Mouse (Mus musculus): ENCODE measurements around the gene 4933430I17Rik.

Gene 4933430I17Rik

GRCm38 (mm10) chr4:62505991-62506390, 19.2 kb upstream of the 4933430I17Rik start:
- no peak for DNase-seq

GRCm38 (mm10) chr4:62506798-62507197, 18.4 kb upstream of the 4933430I17Rik start:
- DNase-seq = peak; percentile 26

DNA sequence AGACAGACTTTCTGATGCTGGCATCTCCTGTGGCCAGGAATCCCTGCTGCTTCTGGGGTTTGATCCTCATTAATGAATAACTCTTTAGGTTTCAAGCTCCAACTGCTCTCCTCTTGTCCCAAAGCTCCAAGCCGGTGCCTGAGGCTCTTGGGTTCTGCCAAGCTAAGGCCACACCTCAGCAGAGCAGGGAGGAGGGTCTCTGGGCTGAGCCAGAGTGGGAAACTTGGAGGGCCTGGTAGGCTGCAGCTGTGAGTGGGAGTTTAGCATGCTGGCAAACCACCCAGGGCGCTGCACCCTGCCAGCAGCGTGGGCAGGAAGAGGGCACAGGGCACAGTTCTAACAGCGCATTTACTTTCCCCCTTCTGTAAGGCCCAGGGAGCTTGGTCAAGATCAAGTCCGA, 16.3 kb upstream of the 4933430I17Rik start:
- no peak for DNase-seq

DNA sequence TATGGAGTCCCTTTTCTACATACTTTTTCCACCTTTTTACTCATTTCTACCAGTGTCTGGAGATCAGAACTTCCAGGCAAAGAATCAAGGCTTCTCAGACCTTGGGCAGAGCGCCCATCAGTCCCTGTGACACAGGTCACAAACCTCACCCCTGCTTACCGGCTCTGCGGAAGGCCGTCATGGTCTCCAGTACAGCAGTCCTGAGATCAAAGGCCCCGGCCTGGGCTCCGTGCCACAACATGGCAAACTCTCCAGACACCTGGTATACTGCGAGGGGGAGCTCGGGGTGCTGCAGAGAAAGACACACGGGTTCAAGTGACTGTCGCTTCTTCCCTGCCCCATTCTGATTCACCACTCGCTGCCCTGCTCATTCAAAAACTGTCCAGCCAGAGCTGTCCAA, 15.2 kb upstream of the 4933430I17Rik start:
- no peak for DNase-seq

- no peak for DNase-seq
Observed at GRCm38 (mm10) chr4:62513998-62514506, 11.1 kb upstream of the 4933430I17Rik start.

DNA sequence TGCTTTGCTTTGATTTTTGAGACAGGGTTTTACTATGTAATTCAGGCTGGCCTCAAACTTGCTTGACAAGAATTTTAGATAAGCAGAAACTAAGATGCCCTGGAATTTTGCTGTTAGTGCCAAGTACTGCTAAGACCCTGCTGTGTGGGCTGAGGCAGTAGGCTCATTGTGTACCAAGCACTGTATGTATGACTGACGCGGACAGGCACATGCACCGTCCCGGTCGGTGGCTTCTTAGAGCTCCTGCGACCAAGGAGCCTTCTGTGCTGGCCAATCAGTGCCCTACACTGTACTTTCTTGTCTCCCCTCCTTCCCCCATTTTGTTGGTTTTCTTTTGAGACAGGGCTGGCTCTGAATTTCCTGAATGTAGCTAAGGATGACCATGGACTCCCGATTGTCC, 10.2 kb upstream of the 4933430I17Rik start:
- DNase-seq = no peak

- DNase-seq = no peak
Observed at GRCm38 (mm10) chr4:62515490-62515889, 9.7 kb upstream of the 4933430I17Rik start.

DNA sequence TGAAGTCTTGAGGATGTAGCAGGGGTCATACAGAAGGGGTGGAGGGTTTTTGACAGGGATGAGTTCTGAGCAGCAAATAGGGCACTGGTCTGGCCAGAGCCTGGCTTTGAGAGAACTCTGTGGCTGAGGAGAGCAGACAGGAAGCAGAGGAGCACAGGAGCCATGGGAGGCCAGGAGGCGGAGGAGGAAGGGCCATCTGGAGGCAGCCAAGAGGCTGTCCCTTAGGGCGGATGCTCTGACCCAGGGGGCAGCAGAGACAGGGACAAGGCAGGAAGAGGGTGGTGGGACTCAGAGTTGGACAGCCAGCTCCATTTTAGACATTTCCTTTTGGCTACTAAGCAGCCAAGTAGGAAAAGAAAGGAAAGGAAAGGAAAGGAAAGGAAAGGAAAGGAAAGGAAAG, 9.1 kb upstream of the 4933430I17Rik start:
- no peak for DNase-seq

- no peak for DNase-seq
Observed at GRCm38 (mm10) chr4:62516579-62516978, 8.6 kb upstream of the 4933430I17Rik start.

- DNase-seq = no peak
Observed at GRCm38 (mm10) chr4:62517046-62517445, 8.1 kb upstream of the 4933430I17Rik start.

DNA sequence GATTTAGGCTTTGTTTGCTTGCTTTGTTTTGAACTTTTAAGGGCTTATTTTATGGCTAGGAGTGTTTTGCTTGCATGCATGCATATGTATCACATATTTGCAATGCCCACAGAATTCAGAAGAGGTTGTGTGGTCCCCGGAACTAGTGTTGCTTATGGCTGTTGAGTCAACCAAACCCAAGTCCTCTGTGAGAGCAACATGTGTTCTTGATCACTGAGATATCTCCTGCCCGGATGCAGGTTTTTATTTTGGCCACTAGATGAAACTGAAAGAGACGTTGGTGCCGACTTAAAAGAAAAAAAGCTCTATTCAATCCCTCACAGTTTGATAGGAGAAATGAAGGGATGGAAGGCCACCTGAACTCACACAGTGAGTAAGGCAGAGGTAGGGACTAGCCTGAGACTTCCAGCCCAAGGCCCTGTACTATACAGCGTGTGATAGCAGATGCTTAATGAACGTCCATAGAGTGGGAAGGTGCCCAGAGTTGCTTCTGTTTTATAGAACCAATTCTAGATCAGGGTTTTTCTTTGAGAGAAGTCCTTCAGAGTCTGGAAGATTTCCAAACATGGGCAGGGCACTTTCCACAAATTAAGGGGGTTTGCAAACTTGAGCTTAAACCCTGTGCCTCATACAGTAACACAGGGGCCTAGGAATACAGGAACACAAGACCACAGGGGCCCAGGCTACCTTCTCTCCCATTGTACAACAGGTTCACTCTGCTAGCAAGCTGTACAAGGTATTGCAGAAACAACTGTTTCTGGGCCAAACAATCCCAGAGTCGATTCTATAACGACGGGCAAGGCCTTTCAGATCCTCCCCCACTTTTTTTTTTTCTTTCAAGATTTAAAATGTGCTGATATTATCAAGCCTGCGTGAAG, 7.4 kb upstream of the 4933430I17Rik start:
- no peak for DNase-seq

- DNase-seq = no peak
Observed at GRCm38 (mm10) chr4:62518416-62519121, 6.6 kb upstream of the 4933430I17Rik start.

DNA sequence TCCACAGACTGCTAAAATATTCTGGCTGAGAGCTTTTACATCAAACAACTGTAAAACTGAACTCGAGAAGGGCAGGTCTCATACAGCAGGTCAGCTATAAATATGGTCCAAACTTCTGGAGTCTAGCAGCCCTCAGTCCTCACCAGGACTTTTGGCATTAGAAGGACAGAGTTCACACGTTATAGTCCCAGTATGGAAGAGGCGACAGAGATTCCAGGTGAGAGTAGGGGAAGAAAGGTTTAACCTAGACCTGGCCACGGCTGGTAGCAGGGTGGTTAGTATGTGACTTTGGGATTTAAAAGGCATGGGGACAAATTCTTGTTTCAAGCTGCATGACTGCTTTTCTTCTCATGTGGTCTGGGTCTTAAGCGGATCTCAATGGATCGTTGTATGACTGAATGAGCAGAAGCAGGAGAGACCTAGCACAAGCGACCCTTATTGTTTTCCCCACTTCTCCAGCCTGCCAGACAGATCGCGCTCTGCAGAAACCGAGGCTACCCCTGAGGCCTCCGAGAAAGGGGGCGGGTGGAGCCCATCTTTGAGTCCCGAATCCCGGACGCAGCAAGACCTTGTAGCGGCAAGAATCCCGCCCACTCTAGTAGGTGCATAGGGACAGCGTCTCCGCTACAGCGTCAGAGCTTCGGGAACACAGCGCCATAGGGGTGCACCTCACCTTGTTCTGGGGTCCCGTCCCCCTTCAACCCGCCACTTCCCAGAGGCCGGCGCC, 5.9 kb upstream of the 4933430I17Rik start:
- no peak for DNase-seq

- DNase-seq = peak; percentile 95
Observed at GRCm38 (mm10) chr4:62519849-62520233, 5.3 kb upstream of the 4933430I17Rik start, which contains the start of gene Alad. TSS of gene Alad (minus strand) at chr4:62519918.

- DNase-seq = no peak
Observed at GRCm38 (mm10) chr4:62520892-62521400, 4.2 kb upstream of the 4933430I17Rik start.

- DNase-seq = no peak
Observed at GRCm38 (mm10) chr4:62525489-62525811, 281 bp downstream of the 4933430I17Rik start.

- no peak for DNase-seq
Observed at GRCm38 (mm10) chr4:62526256-62526655, 1.1 kb downstream of the 4933430I17Rik start.

DNA sequence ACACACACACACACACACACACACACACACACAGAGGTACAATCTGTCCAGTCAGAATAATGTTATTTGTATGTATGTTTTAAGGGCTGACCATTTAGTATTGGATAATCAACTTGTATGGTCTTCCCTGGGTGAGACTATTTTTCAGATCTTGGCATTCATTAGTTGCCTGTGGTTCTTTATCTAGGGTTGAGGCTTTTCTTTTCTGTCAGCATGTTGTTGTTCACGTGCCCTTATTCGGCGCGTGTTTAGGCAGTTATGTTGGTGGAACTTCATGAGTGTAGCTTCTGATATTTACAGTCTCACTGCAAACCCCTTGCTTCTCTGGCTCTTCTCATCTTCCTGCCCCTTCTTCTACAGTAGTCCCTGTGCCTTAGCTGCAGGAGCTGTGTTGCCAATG, 2.5 kb downstream of the 4933430I17Rik start:
- DNase-seq = no peak

DNA sequence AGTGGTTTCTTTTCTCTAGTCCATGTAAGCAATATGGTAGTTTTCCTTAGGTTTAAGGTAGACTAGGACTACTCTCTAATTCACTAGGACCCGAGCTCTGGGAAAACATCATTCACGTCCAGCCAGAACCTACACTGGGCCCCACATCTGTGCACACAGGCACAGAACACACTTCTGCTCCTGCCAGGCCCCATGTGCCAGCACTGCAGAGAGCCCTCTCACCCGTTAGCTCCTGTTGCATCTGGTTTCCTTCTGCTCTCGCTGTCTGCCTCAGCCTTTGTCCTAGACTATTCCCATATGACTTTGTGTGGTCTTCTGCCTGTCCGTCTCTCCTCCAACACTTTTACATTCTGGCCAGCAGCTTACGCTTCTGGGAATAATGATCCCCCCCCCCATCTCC, 8.6 kb downstream of the 4933430I17Rik start:
- no peak for DNase-seq

DNA sequence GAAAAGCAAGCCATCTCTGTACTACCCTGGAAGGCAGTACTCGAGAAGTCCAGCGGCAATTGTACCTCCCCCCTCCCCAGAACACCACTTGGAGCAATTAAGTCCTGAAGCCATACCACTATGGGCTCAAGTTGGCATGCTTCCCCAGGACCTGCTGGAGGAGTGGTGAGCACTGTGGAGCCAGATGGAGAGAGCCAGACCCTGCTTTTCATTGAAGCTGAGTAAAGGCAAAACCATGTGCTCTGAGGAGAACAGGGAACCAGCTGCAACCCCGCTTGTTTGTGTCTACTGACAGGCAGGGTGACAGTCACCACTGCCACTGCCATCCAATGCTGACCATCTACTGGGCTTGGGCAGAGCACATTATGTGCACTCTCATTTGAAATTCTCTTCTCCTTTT, 16.6 kb downstream of the 4933430I17Rik start:
- no peak for DNase-seq

DNA sequence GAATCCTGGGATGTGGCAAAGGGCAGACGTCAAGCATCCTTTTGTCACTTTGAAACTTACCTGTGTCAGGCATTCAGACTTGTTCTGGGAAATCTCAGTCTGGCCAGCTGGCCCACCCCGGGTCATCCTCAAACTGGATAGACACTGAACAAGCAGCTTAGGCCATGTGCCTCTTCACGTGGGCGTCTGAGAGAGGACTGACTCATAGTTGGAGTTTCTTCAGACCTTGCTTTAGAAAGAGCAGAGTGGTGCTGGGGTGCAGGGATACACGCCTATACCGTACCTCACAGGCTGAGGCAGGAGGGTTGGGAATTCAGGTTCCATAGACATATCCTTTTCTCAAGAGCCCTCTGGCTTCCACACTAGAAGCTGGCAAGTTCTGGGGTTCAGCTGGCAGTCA, 18.6 kb downstream of the 4933430I17Rik start:
- no peak for DNase-seq

GRCm38 (mm10) chr4:62544801-62545200, 19.6 kb downstream of the 4933430I17Rik start:
- no peak for DNase-seq

DNA sequence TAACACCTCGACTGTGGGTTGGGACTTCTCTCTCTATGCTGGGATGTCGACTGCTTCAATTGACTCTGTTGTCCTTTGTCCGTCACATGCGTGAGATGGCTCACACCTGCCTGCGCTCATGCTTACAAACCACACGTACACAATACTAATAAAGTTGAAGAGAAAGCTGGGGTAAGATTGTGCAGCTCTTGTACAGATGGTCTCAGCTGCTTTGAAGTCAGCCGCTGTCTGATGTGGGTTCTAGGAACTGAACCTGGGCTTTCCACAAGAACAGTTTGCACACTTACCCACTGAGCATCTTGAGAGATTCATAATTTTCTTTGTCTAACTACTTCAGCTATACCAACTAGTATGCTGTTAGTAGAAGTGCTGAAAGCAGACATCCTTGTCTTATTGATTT, 26.8 kb downstream of the 4933430I17Rik start:
- no peak for DNase-seq
